Comparison of ENCODE assay signal across 16 mouse cellular contexts in the genomic region with DNA sequence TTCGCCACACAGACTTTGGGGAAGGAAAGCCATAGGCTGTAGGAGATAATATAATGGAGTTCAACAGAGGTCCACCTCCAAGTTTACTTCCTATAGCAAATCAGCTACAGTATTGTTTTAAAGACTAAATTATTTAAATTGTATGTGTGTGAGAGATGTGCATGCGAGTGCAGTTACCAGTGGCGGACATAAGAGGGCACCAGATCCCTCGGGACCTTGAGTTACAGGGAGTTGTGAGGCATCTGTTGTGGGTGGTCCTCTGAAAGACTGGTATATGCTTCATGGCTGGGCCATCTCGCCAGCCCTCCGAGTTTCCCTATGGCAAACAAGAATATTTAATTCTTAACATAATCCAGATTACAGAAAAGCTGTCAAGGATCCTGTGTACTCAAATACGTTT.
DNase-seq lines count a peak whose midpoint lies in the region; TF ChIP-seq lines count a peak whose summit lies in the region.
"Had no signal": no experiment of that assay in that cellular context is flagged by ENCODE, and none has a peak within 500 bp of the region (broad histone marks: within the 10 kb centered on the region; RNA-seq: fewer than 3 reads in every experiment).

No protein-coding gene starts in this region.

- no peaks in the 10 kb centered on the region for H3K4me1 ChIP-seq in ES-Bruce4 (ENCODE audit: control insufficient read depth, insufficient read depth, low read length)
- H3K4me1 ChIP-seq: heart, embryonic 12.5 days; liver, embryonic 13.5 days had no signal

- no peaks in the 10 kb centered on the region for H3K27me3 ChIP-seq in ES-Bruce4 (ENCODE audit: control insufficient read depth, insufficient read depth, low read length, poor library complexity, severe bottlenecking)
- H3K27me3 ChIP-seq: heart, embryonic 12.5 days; liver, embryonic 13.5 days; midbrain, embryonic 12.5 days had no signal

- TF ChIP-seq EP300 in ES-Bruce4 (IDR thresholded peaks at IDR 0.05; ENCODE audit: insufficient read depth, low read depth, low read length): no peak

- peak; percentile 47 for TF ChIP-seq CTCF in layer of hippocampus, adult 2 months (conservative IDR thresholded peaks at IDR 0.05)
- peak; percentile 67 for TF ChIP-seq CTCF in ES-Bruce4 (IDR thresholded peaks at IDR 0.05; ENCODE audit: low read depth, low read length)

- H3K9me3 ChIP-seq in ES-Bruce4 (replicated peaks; ENCODE audit: control insufficient read depth, insufficient read depth, low read length, poor library complexity, severe bottlenecking): no peaks in the 10 kb centered on the region
- H3K9me3 ChIP-seq: embryonic facial prominence, embryonic 15.5 days; heart, embryonic 12.5 days; liver, embryonic 13.5 days; midbrain, embryonic 12.5 days had no signal

- H3K27ac ChIP-seq in layer of hippocampus, adult 2 months: no peak overlapping the region
- no peak overlapping the region for H3K27ac ChIP-seq in ES-Bruce4 (ENCODE audit: insufficient read depth, low read length)
- H3K27ac ChIP-seq: embryonic facial prominence, embryonic 15.5 days; liver, embryonic 13.5 days; midbrain, embryonic 12.5 days had no signal

- H3K36me3 ChIP-seq in ES-Bruce4 (ENCODE audit: control insufficient read depth, insufficient read depth, low read length, poor library complexity, severe bottlenecking): no peaks in the 10 kb centered on the region
- H3K36me3 ChIP-seq: embryonic facial prominence, embryonic 15.5 days; heart, embryonic 12.5 days; liver, embryonic 13.5 days; midbrain, embryonic 12.5 days had no signal

- H3K9ac ChIP-seq in ES-Bruce4 (ENCODE audit: low read depth, poor library complexity, severe bottlenecking): no peak overlapping the region
- H3K9ac ChIP-seq: embryonic facial prominence, embryonic 15.5 days; heart, embryonic 12.5 days; liver, embryonic 13.5 days; midbrain, embryonic 12.5 days had no signal

- no peak overlapping the region for H3K4me3 ChIP-seq in layer of hippocampus, adult 2 months
- H3K4me3 ChIP-seq in ES-Bruce4 (ENCODE audit: low read depth, low read length): no peak overlapping the region
- H3K4me3 ChIP-seq: embryonic facial prominence, embryonic 15.5 days; heart, embryonic 12.5 days; liver, embryonic 13.5 days; midbrain, embryonic 12.5 days had no signal

- TF ChIP-seq POLR2A in ES-Bruce4 (IDR thresholded peaks at IDR 0.05; ENCODE audit: insufficient read depth, low read length): no peak

- no peak for DNase-seq in layer of hippocampus, adult 2 months (ENCODE audit: low spot score in 2 of 2)
- no peak for DNase-seq in layer of hippocampus, postnatal 25 days (ENCODE audit: extremely low spot score in 1 of 2, low spot score in 1 of 2)
- peak; percentile 6 for DNase-seq in A20 (ENCODE audit: low read depth, low spot score)
- peak; percentile 1 for DNase-seq in c-Kit-positive CD71-positive TER-119-negative erythroid progenitor cells, embryonic 14.5 days (ENCODE audit: low read depth)
- DNase-seq in urinary bladder, postnatal 36 days (ENCODE audit: low spot score in 2 of 2): no peak
- no peak for DNase-seq in embryo, embryonic 10.5 days (ENCODE audit: low spot score)
- DNase-seq: kidney, postnatal 10 days; layer of hippocampus, adult 9-11 months; liver, embryonic 13.5 days; lung, postnatal 36 days; right cerebral cortex, adult 18-20 months; thymus, adult 18-20 months had no signal

Comparison
In these comparisons a context has a peak if more than half of its experiments do, and no peak if none do; other contexts are left out.
1. DNase-seq: peak in A20 (single experiment) and c-Kit-positive CD71-positive TER-119-negative erythroid progenitor cells, embryonic 14.5 days (single experiment); none in layer of hippocampus, adult 2 months (0 of 2), layer of hippocampus, postnatal 25 days (0 of 2), urinary bladder, postnatal 36 days (0 of 2) and embryo, embryonic 10.5 days (single experiment).